Mouse (Mus musculus) forebrain, embryonic 14.5 days (tissue): ENCODE measurements around the gene Map4k3. TPM values are rescaled to one million over a fixed set of nuclear protein-coding genes. Genes with fewer than 3 reads are reported as not detected.
"Not testable (repeated sequence)": the region's sequence is repeated elsewhere in the genome, so short reads cannot be mapped to it uniquely, and the experiment has no call there.

Experiments
- ATAC-seq: fragments of 200-750 bp; cut with Nextera tagmentation; 2 replicates; pipeline ENCODE4 v1.8.0; 2017; ENCODE audit warnings: mild to moderate bottlenecking, moderate library complexity
- DNase-seq: peaks from one replicate; pipeline ENCODE4 v3.0.0-alpha.2; 2015; ENCODE audit warnings: low spot score
- H3K27ac ChIP-seq: fragments of 300-500 bp; sonication (generic); 2 replicates; pipeline ENCODE4 v1.5.1; 2014; ENCODE audit warnings: low read depth, mild to moderate bottlenecking, control low read depth, low read length, moderate library complexity
- H3K27me3 ChIP-seq: fragments of 300-500 bp; sonication (generic); replicated peaks from 2 replicates; pipeline ENCODE4 v1.6.1; 2014; ENCODE audit warnings: low read length, control low read depth, mixed read lengths; ENCODE audit not compliant: control insufficient read depth, insufficient read depth
- H3K36me3 ChIP-seq: fragments of 300-500 bp; sonication (generic); 2 replicates; pipeline ENCODE4 v1.6.1; 2014; ENCODE audit warnings: low read length, control low read depth; ENCODE audit not compliant: control insufficient read depth, insufficient read depth
- H3K4me1 ChIP-seq: fragments of 300-500 bp; sonication (generic); 2 replicates; pipeline ENCODE4 v1.6.1; 2014; ENCODE audit warnings: antibody characterized with exemption, low read length, control low read depth; ENCODE audit not compliant: control insufficient read depth, insufficient read depth
- H3K4me2 ChIP-seq: fragments of 300-500 bp; sonication (generic); 2 replicates; pipeline ENCODE4 v1.6.1; 2014; ENCODE audit warnings: mild to moderate bottlenecking, control low read depth, low read length
- H3K4me3 ChIP-seq: fragments of 300-500 bp; sonication (generic); 2 replicates; pipeline ENCODE4 v1.5.1; 2014; ENCODE audit warnings: low read depth, low read length, control low read depth
- H3K9ac ChIP-seq: fragments of 300-500 bp; sonication (generic); 2 replicates; pipeline ENCODE4 v1.6.1; 2014; ENCODE audit warnings: mild to moderate bottlenecking, low read length, control low read depth, moderate library complexity
- H3K9me3 ChIP-seq: fragments of 300-500 bp; sonication (generic); replicated peaks from 2 replicates; pipeline ENCODE4 v1.6.1; 2016; ENCODE audit warnings: low read length, control low read depth, mixed read lengths; ENCODE audit not compliant: control insufficient read depth
- WGBS: fragments of 180-500 bp; shearing (Covaris S2); extraction: QIAGEN DNeasy Blood & Tissue Kit; methylation state at CpG from one replicate; pipeline ENCODE4 v1.1.7; 2014; 5-methylcytosine and 5-hydroxymethylcytosine counted together
- polyA plus RNA-seq: library from polyadenylated mRNA; unstranded; fragments of >200 nt; fragmentation: Nextera tagmentation; extraction: Ambion mirVana; gene quantifications from 2 replicates; pipeline ENCODE4 v1.2.1, GENCODE M21; 2014

Map4k3 gene
- polyA plus RNA-seq, 1 experiment from 2014 or later: 30.7 TPM

GRCm38 (mm10) chr17:80563762-80564610 lies 164.3 kb downstream of the Map4k3 start:
- H3K4me3 ChIP-seq, H3K9ac ChIP-seq, H3K9me3 ChIP-seq, H3K27me3 ChIP-seq, H3K36me3 ChIP-seq, H3K4me2 ChIP-seq, ATAC-seq, H3K4me1 ChIP-seq, DNase-seq, H3K27ac ChIP-seq: not testable (repeated sequence)
- WGBS: 97% methylated on average over 27 of the region's 27 CpGs

- WGBS: 78% methylated on average over 5 of the region's 5 CpGs
- Histone ChIP-seq H3K36me3 (no peaks in the 10 kb centered on the region), H3K4me1 (no peaks in the 10 kb centered on the region), H3K9ac (no peak overlapping the region), H3K9me3 (no peaks in the 10 kb centered on the region), H3K4me2 (no peak overlapping the region), H3K27ac (no peak overlapping the region), H3K4me3 (no peak overlapping the region), H3K27me3 (no peaks in the 10 kb centered on the region)
- no peak for ATAC-seq
- DNase-seq: no peak
Observed at GRCm38 (mm10) chr17:80562792-80563191, 165.5 kb downstream of the Map4k3 start.

GRCm38 (mm10) chr17:80560669-80561401 lies 167.4 kb downstream of the Map4k3 start:
- Histone ChIP-seq H3K9ac (no peak overlapping the region), H3K4me1 (no peaks in the 10 kb centered on the region), H3K9me3 (no peaks in the 10 kb centered on the region), H3K27me3 (no peaks in the 10 kb centered on the region), H3K4me3 (no peak overlapping the region), H3K36me3 (no peaks in the 10 kb centered on the region), H3K4me2 (no peak overlapping the region), H3K27ac (no peak overlapping the region)
- WGBS: 22% methylated on average over 12 of the region's 12 CpGs
- DNase-seq (peak; percentile 86), ATAC-seq (peak; percentile 59)

GRCm38 (mm10) chr17:80559745-80560144 lies 168.5 kb downstream of the Map4k3 start:
- WGBS: 91% methylated on average over 4 of the region's 4 CpGs
- no peak for ATAC-seq
- H3K4me2 ChIP-seq: no peak overlapping the region

GRCm38 (mm10) chr17:80559050-80559449 lies 169.2 kb downstream of the Map4k3 start:
- H3K9ac ChIP-seq: no peak overlapping the region
- no peaks in the 10 kb centered on the region for H3K36me3 ChIP-seq
- no peak overlapping the region for H3K27ac ChIP-seq
- no peak overlapping the region for H3K4me2 ChIP-seq
- H3K4me1 ChIP-seq: no peaks in the 10 kb centered on the region; the same call in 1 of the 2 replicates
- H3K4me3 ChIP-seq: no peak overlapping the region
- ATAC-seq (no peak), DNase-seq (peak; percentile 58)
- no peaks in the 10 kb centered on the region for H3K9me3 ChIP-seq
- H3K27me3 ChIP-seq: no peaks in the 10 kb centered on the region
- WGBS: 36% methylated on average over 11 of the region's 11 CpGs

More at GRCm38 (mm10) chr17:80559745-80560144, 168.5 kb downstream of the Map4k3 start:
- no peaks in the 10 kb centered on the region for H3K36me3 ChIP-seq
- no peak overlapping the region for H3K9ac ChIP-seq
- DNase-seq: no peak
- no peaks in the 10 kb centered on the region for H3K4me1 ChIP-seq
- H3K27ac ChIP-seq: no peak overlapping the region
- no peaks in the 10 kb centered on the region for H3K27me3 ChIP-seq
- H3K9me3 ChIP-seq: no peaks in the 10 kb centered on the region
- no peak overlapping the region for H3K4me3 ChIP-seq

- H3K9me3 ChIP-seq: no peaks in the 10 kb centered on the region
- H3K4me1 ChIP-seq: no peaks in the 10 kb centered on the region; the same call in 1 of the 2 replicates
- H3K4me3 ChIP-seq: no peak overlapping the region
- no peak for DNase-seq
- 84% methylated on average over 14 of the region's 14 CpGs for WGBS
- no peaks in the 10 kb centered on the region for H3K27me3 ChIP-seq
- ATAC-seq: no peak
- no peak overlapping the region for H3K4me2 ChIP-seq
- H3K36me3 ChIP-seq: no peaks in the 10 kb centered on the region
- H3K9ac ChIP-seq: no peak overlapping the region
- no peak overlapping the region for H3K27ac ChIP-seq
Observed at GRCm38 (mm10) chr17:80558583-80558982, 169.7 kb downstream of the Map4k3 start.

GRCm38 (mm10) chr17:80557461-80557860 lies 170.8 kb downstream of the Map4k3 start:
- Histone ChIP-seq H3K4me3 (no peak overlapping the region), H3K4me2 (no peak overlapping the region), H3K9me3 (no peaks in the 10 kb centered on the region), H3K4me1 (peaks cover 4% of the 10 kb centered on the region; the same call in 1 of the 2 replicates), H3K36me3 (no peaks in the 10 kb centered on the region), H3K9ac (no peak overlapping the region), H3K27me3 (no peaks in the 10 kb centered on the region), H3K27ac (no peak overlapping the region)
- no peak for ATAC-seq
- WGBS: 93% methylated on average over 5 of the region's 5 CpGs
- no peak for DNase-seq

- Histone ChIP-seq H3K27ac (peak overlapping the region; percentile 82), H3K4me1 (peaks cover 4% of the 10 kb centered on the region; the same call in 1 of the 2 replicates), H3K36me3 (no peaks in the 10 kb centered on the region), H3K9me3 (no peaks in the 10 kb centered on the region), H3K4me3 (peak overlapping the region; percentile 57), H3K27me3 (no peaks in the 10 kb centered on the region), H3K9ac (peak overlapping the region; percentile 74), H3K4me2 (peak overlapping the region; percentile 50)
- peak; percentile 96 for DNase-seq
- peak; percentile 93 for ATAC-seq
- WGBS: 3% methylated on average over 35 of the region's 35 CpGs
Observed at GRCm38 (mm10) chr17:80553318-80554270, 174.7 kb downstream of the Map4k3 start.
